Mouse (Mus musculus): Measurements from ENCODE around the gene Cdkl5. TPM values are rescaled to one million over a fixed set of nuclear protein-coding genes. Genes with fewer than 3 reads are reported as not detected.

The Cdkl5 gene
- total RNA-seq, 2 experiments from 2014 or later: 2.2 to 2.8 TPM

DNA sequence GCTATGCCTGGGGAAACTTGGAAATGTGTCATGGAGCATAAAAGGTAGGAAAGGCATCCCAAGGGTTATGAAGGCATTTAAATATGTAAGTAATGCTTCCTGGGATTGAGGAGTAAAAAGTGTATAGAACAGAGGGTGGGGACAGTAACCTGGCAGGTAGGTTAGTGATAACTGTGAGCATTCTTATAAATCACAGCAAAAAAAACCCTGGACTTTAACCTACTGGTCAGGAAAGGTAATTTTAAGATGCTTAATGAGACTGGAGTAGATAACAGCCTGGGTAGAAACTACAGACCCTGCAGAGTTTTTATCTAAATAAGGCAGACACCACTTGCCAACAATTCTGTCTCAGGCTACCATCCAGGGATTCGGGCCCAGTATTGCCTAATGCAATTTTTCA is 245.9 kb downstream of the Cdkl5 start:
- DNase-seq (ENCODE audit: low spot score in 2 of 2): no peak

- no peak for DNase-seq (ENCODE audit: low spot score in 2 of 2)
Observed at GRCm38 (mm10) chrX:160745399-160745798, 249.1 kb downstream of the Cdkl5 start.

DNA sequence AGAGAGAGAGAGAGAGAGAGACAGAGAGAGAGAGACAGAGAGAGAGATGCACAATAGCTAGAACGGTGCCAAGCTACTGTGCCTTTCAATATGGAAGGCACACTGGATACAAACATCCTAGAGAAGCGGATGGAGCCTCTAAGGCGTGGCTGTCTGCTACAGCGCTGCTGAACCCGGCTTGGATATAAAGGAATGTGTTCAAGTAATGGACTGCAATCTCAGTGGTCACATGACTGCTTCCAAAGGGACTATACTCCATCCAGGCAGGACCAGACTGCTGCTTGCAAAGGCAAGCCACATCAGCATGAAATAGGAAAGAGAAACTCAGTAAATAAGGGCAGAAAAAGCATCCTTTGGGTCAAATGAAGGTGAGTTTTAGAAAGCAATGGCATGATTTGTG is 258.9 kb downstream of the Cdkl5 start, which contains the start of gene Ppef1:
TSS of gene Ppef1 (minus strand) at position 116 of the 400 bp plus-strand sequence.
- DNase-seq (ENCODE audit: low spot score in 2 of 2): no peak

Other genes starting within 250 kb of the Cdkl5 start
- not detected for gene Rs1, start 226.7 kb downstream of the Cdkl5 start, total RNA-seq (2021)
- gene Gja6, start 87.7 kb downstream of the Cdkl5 start, total RNA-seq (2021): under 1 TPM in 1 of 2 experiments, not detected in 1; 0.18 TPM
- 1 to 10 TPM; 4.5 to 5.8 TPM for gene Scml2, start 122.5 kb upstream of the Cdkl5 start, total RNA-seq (2021)